ENCODE assay signal across 12 mouse cellular contexts in the genomic region with DNA sequence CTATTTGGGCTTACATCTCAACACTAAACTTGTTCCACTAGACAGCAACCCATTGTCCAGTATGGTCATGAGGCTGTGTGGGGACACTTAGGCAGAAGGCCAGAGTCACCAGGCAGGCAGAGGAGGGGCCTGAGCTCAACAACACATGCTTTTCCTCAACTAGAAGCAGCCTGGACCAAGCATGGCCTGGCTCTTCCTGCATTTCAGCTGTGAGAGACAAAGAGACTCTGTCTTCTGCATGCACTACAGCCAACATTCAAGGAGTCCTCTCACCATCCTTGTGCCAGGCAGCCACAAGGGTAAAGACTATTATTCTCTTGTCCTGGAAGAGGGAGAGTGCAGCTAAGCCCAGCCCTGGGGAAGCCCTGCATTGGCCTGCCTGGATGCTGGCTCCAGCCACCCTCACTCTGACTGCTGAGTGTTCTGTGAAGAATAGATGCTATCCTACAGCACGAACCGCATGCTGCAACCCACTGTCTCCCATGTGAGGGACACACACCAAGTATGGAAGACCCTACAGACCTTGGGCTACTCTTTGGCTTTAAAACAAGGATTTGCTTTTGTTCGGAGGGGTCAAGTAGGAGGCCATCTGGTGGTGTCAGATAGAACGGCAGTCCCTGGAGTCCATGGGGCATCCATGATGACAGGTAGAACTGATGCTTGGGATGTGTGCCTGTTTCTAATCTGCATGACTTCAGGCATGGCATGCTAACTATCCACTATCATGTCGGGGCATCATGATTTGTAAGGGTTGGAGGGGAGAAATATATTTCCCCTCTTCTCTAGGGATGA. TPM values are rescaled to one million over a fixed set of nuclear protein-coding genes. Genes with fewer than 3 reads are reported as not detected.
DNase-seq lines count a peak whose midpoint lies in the region; ATAC-seq and TF ChIP-seq lines count a peak whose summit lies in the region.
"Had no signal": no experiment of that assay in that cellular context is flagged by ENCODE, and none has a peak within 500 bp of the region (broad histone marks: within the 10 kb centered on the region; RNA-seq: fewer than 3 reads in every experiment).

No protein-coding gene starts in this region.

- H3K4me2 ChIP-seq in heart, embryonic 11.5 days = no peak overlapping the region
- H3K4me2 ChIP-seq in lung, embryonic 14.5 days = no peak overlapping the region
- H3K4me2 ChIP-seq in midbrain, embryonic 13.5 days (replicated peaks) = no peak overlapping the region
- H3K4me2 ChIP-seq: stomach, embryonic 15.5 days had no signal

- H3K4me3 ChIP-seq in heart, embryonic 11.5 days (ENCODE audit: low read depth, low read length) = no peak overlapping the region
- no peak overlapping the region for H3K4me3 ChIP-seq in lung, embryonic 14.5 days (ENCODE audit: low read depth, low read length)
- H3K4me3 ChIP-seq in midbrain, embryonic 13.5 days (replicated peaks) = no peak overlapping the region
- H3K4me3 ChIP-seq: myocyte; stomach, embryonic 15.5 days had no signal

- no peak overlapping the region for H3K27ac ChIP-seq in heart, embryonic 11.5 days (ENCODE audit: low read depth, low read length)
- no peak overlapping the region for H3K27ac ChIP-seq in lung, embryonic 14.5 days (ENCODE audit: low read depth)
- H3K27ac ChIP-seq in midbrain, embryonic 13.5 days = no peak overlapping the region
- H3K27ac ChIP-seq: stomach, embryonic 15.5 days had no signal

- DNase-seq in heart, adult 11 months = peak; percentile 86
- DNase-seq in lung, embryonic 14.5 days = no peak
- DNase-seq in lung, postnatal 10 days = no peak
- peak; percentile 89 for DNase-seq in telencephalon, adult 2 months (ENCODE audit: low read depth, low spot score)
- DNase-seq in embryo, embryonic 10.5 days (ENCODE audit: low spot score) = no peak
- DNase-seq: adrenal gland, postnatal 36 days; heart, postnatal 36 days had no signal

- H3K27me3 ChIP-seq in heart, embryonic 11.5 days (ENCODE audit: control insufficient read depth, insufficient read depth, low read length) = no peaks in the 10 kb centered on the region
- H3K27me3 ChIP-seq in lung, embryonic 14.5 days (ENCODE audit: insufficient read depth, low read length) = no peaks in the 10 kb centered on the region
- H3K27me3 ChIP-seq in midbrain, embryonic 13.5 days = no peaks in the 10 kb centered on the region
- H3K27me3 ChIP-seq: stomach, embryonic 15.5 days had no signal

- WGBS in heart, embryonic 11.5 days (ENCODE audit: insufficient replicate concordance) = 78% methylated on average over 5 of the region's 5 CpGs
- 82% methylated on average over 5 of the region's 5 CpGs for WGBS in lung, embryonic 14.5 days
- WGBS in midbrain, embryonic 13.5 days = 84% methylated on average over 5 of the region's 5 CpGs

- TF ChIP-seq CTCF in lung, embryonic 14.5 days (IDR thresholded peaks at IDR 0.05; ENCODE audit: low read depth) = peak; percentile 50

- H3K36me3 ChIP-seq in heart, embryonic 11.5 days (ENCODE audit: control insufficient read depth, insufficient read depth, low read length) = peaks cover 27% of the 10 kb centered on the region
- peaks cover 82% of the 10 kb centered on the region for H3K36me3 ChIP-seq in lung, embryonic 14.5 days (ENCODE audit: insufficient read depth)
- peaks cover 88% of the 10 kb centered on the region for H3K36me3 ChIP-seq in midbrain, embryonic 13.5 days

- H3K9me3 ChIP-seq in heart, embryonic 11.5 days (replicated peaks; ENCODE audit: control insufficient read depth, low read length) = no peaks in the 10 kb centered on the region
- no peaks in the 10 kb centered on the region for H3K9me3 ChIP-seq in lung, embryonic 14.5 days (ENCODE audit: low read depth, low read length)
- H3K9me3 ChIP-seq in midbrain, embryonic 13.5 days = no peaks in the 10 kb centered on the region
- H3K9me3 ChIP-seq: stomach, embryonic 15.5 days had no signal

- H3K4me1 ChIP-seq in heart, embryonic 11.5 days (ENCODE audit: control insufficient read depth, insufficient read depth, low read length) = no peaks in the 10 kb centered on the region
- H3K4me1 ChIP-seq in lung, embryonic 14.5 days (ENCODE audit: insufficient read depth) = no peaks in the 10 kb centered on the region
- H3K4me1 ChIP-seq in midbrain, embryonic 13.5 days (replicated peaks) = no peaks in the 10 kb centered on the region
- H3K4me1 ChIP-seq: stomach, embryonic 15.5 days had no signal

- ATAC-seq in heart, embryonic 11.5 days (replicated peaks; ENCODE audit: insufficient number of reproducible peaks, low FRiP score, low TSS enrichment) = no peak
- no peak for ATAC-seq in lung, embryonic 14.5 days (ENCODE audit: insufficient read depth)
- peak; percentile 42 for ATAC-seq in granulocyte monocyte progenitor cell, adult 5-6 weeks (replicated peaks; ENCODE audit: poor library complexity, severe bottlenecking)
- ATAC-seq in midbrain, embryonic 13.5 days = no peak

- no peak overlapping the region for H3K9ac ChIP-seq in heart, embryonic 11.5 days (ENCODE audit: low read depth, low read length)
- H3K9ac ChIP-seq in lung, embryonic 14.5 days = no peak overlapping the region
- no peak overlapping the region for H3K9ac ChIP-seq in midbrain, embryonic 13.5 days (replicated peaks)
- H3K9ac ChIP-seq: stomach, embryonic 15.5 days had no signal

RNA-seq across cellular contexts. Expression of gene Capn2, which starts 42.2 kb away (rescaled TPM):
- 68.1 and 83.7 TPM in 2 replicates for polyA plus RNA-seq in heart, embryonic 11.5 days (2014; fragmentation: Nextera tagmentation; extraction: Ambion mirVana)
- polyA plus RNA-seq in lung, embryonic 14.5 days (2014; fragmentation: Nextera tagmentation; extraction: Ambion mirVana) = 116 and 117 TPM in 2 replicates
- total RNA-seq in granulocyte monocyte progenitor cell, adult 5-6 weeks (2014; fragmentation: Nextera tagmentation) = 5.2 and 18.1 TPM in 2 replicates
- total RNA-seq in granulocyte monocyte progenitor cell, adult 5-6 weeks (2017) = 8.6 and 9.0 TPM in 2 replicates
- polyA plus RNA-seq in midbrain, embryonic 13.5 days (2015; fragmentation: Nextera tagmentation; extraction: Ambion mirVana) = 75.3 and 80.9 TPM in 2 replicates

Comparison
In these comparisons a context has a peak if more than half of its experiments do, and no peak if none do; other contexts are left out.
1. DNase-seq: peak in heart, adult 11 months (single experiment) and telencephalon, adult 2 months (single experiment); none in lung, embryonic 14.5 days (single experiment), lung, postnatal 10 days (single experiment) and embryo, embryonic 10.5 days (single experiment).